11 mouse cellular contexts compared by ENCODE assay signal in genomic region chr11:75560530-75561409, GRCm38 (mm10). TPM values are rescaled to one million over a fixed set of nuclear protein-coding genes. Genes with fewer than 3 reads are reported as not detected.
DNase-seq lines count a peak whose midpoint lies in the region; ATAC-seq and TF ChIP-seq lines count a peak whose summit lies in the region.
"Had no signal": no experiment of that assay in that cellular context is flagged by ENCODE, and none has a peak within 500 bp of the region (broad histone marks: within the 10 kb centered on the region; RNA-seq: fewer than 3 reads in every experiment).

No protein-coding gene starts in this region.

- WGBS in liver, postnatal 0 days (ENCODE audit: insufficient replicate concordance), result 59% methylated on average over 14 of the region's 14 CpGs
- 74% methylated on average over 14 of the region's 14 CpGs for WGBS in liver, embryonic 12.5 days (ENCODE audit: insufficient replicate concordance)
- WGBS in macrophage (ENCODE audit: missing documents), result 79% methylated on average over 13 of the region's 14 CpGs

- no peaks in the 10 kb centered on the region for H3K9me3 ChIP-seq in liver, postnatal 0 days (ENCODE audit: low read length)
- peaks cover 4% of the 10 kb centered on the region; the same call in 1 of the 2 replicates for H3K9me3 ChIP-seq in liver, embryonic 12.5 days (replicated peaks)

- peak overlapping the region; percentile 55 for H3K27ac ChIP-seq in liver, postnatal 0 days (ENCODE audit: low read depth)
- no peak overlapping the region for H3K27ac ChIP-seq in liver, embryonic 12.5 days
- H3K27ac ChIP-seq in macrophage, result peak overlapping the region; percentile 33

- no peak overlapping the region for H3K4me2 ChIP-seq in liver, postnatal 0 days (ENCODE audit: low read depth, low read length)
- no peak overlapping the region for H3K4me2 ChIP-seq in liver, embryonic 12.5 days

- no peak overlapping the region for H3K4me3 ChIP-seq in liver, postnatal 0 days (ENCODE audit: low read depth, low read length)
- no peak overlapping the region for H3K4me3 ChIP-seq in liver, embryonic 12.5 days
- H3K4me3 ChIP-seq in macrophage (ENCODE audit: inconsistent target), result no peak overlapping the region

- peaks cover 67% of the 10 kb centered on the region for H3K79me2 ChIP-seq in macrophage (ENCODE audit: inconsistent target)

- no peak for TF ChIP-seq EP300 in liver, postnatal 0 days (IDR thresholded peaks at IDR 0.05; ENCODE audit: low read depth)

- H3K4me1 ChIP-seq in liver, postnatal 0 days (ENCODE audit: insufficient read depth), result peaks cover 9% of the 10 kb centered on the region
- H3K4me1 ChIP-seq in liver, embryonic 12.5 days, result peaks cover 31% of the 10 kb centered on the region

- no peak for TF ChIP-seq CTCF in liver, postnatal 0 days (IDR thresholded peaks at IDR 0.05; ENCODE audit: low read depth)

- DNase-seq in cerebellum, adult 11 months, result peak; percentile 19
- no peak for DNase-seq in cerebellum, postnatal 14 days
- DNase-seq in liver, postnatal 0 days, result peak; percentile 54
- peak; percentile 88 for DNase-seq in thymus, postnatal 25 days
- DNase-seq in urinary bladder, postnatal 14 days (ENCODE audit: low spot score), result no peak
- DNase-seq in urinary bladder, adult 2 months (ENCODE audit: low spot score), result no peak
- DNase-seq: kidney, postnatal 25 days; lung, postnatal 4 days; right cerebral cortex, postnatal 14 days had no signal

- ATAC-seq in liver, postnatal 0 days, result peak; percentile 48
- no peak for ATAC-seq in liver, embryonic 12.5 days

- H3K27me3 ChIP-seq in liver, postnatal 0 days (ENCODE audit: insufficient read depth, low read length), result no peaks in the 10 kb centered on the region
- H3K27me3 ChIP-seq in liver, embryonic 12.5 days (replicated peaks), result no peaks in the 10 kb centered on the region

- no peak overlapping the region for H3K9ac ChIP-seq in liver, postnatal 0 days (replicated peaks)
- no peak overlapping the region for H3K9ac ChIP-seq in liver, embryonic 12.5 days

- 0 out of 2 replicates have a peak, but pooled peaks cover 9% of the 10 kb centered on the region for H3K36me3 ChIP-seq in liver, postnatal 0 days (replicated peaks; ENCODE audit: insufficient read depth, low read length)
- H3K36me3 ChIP-seq in liver, embryonic 12.5 days, result peaks cover 13% of the 10 kb centered on the region; the same call in 1 of the 2 replicates
- peaks cover 70% of the 10 kb centered on the region for H3K36me3 ChIP-seq in macrophage (ENCODE audit: inconsistent target)

RNA-seq across cellular contexts. Expression of gene Pitpna, which starts 27.1 kb away (rescaled TPM):
- 30.1 and 36.7 TPM in 2 replicates for polyA plus RNA-seq in liver, postnatal 0 days (2015; fragmentation: Nextera tagmentation; extraction: Ambion mirVana)
- 65.7 and 69.3 TPM in 2 replicates for polyA plus RNA-seq in liver, embryonic 12.5 days (2016; fragmentation: Nextera tagmentation; extraction: Ambion mirVana)
- total RNA-seq in macrophage (2018; cell fraction: chromatin; rRNA removed), result 100 to 1,000 TPM in 25 of 26 experiments, 10 to 100 TPM in 1; 81.1 to 352 (median 282) TPM
- 100 to 1,000 TPM; 242 to 357 (median 310) TPM for total RNA-seq in macrophage (2018; cell fraction: cytosol; rRNA removed)
- total RNA-seq in macrophage (2018; cell fraction: nucleus; rRNA removed), result 100 to 1,000 TPM in 25 of 26 experiments, 10 to 100 TPM in 1; 98.7 to 332 (median 234) TPM
- polyA plus RNA-seq in macrophage (2018), result 282 to 582 TPM (median 340 TPM) in 3 replicates
- 148 and 178 TPM in 2 replicates for polyA plus RNA-seq in urinary bladder, adult 2 months (2012; rRNA removed)

RNA-seq across cellular contexts. Expression of gene Slc43a2, which starts 29.3 kb away (rescaled TPM):
- polyA plus RNA-seq in liver, postnatal 0 days (2015; fragmentation: Nextera tagmentation; extraction: Ambion mirVana), result 5.9 and 7.2 TPM in 2 replicates
- 5.9 and 6.3 TPM in 2 replicates for polyA plus RNA-seq in liver, embryonic 12.5 days (2016; fragmentation: Nextera tagmentation; extraction: Ambion mirVana)
- 1,000 to 10,000 TPM in 1 of 26 experiments, 100 to 1,000 TPM in 23, 10 to 100 TPM in 2; 27.0 to 1,006 (median 669) TPM for total RNA-seq in macrophage (2018; cell fraction: chromatin; rRNA removed)
- total RNA-seq in macrophage (2018; cell fraction: cytosol; rRNA removed), result 100 to 1,000 TPM; 216 to 691 (median 376) TPM
- 1,000 to 10,000 TPM in 2 of 26 experiments, 100 to 1,000 TPM in 24; 102 to 1,167 (median 672) TPM for total RNA-seq in macrophage (2018; cell fraction: nucleus; rRNA removed)
- 250 to 450 TPM (median 359 TPM) in 3 replicates for polyA plus RNA-seq in macrophage (2018)
- 11.3 and 12.5 TPM in 2 replicates for polyA plus RNA-seq in urinary bladder, adult 2 months (2012; rRNA removed)

RNA-seq across cellular contexts. Expression of gene Scarf1, which starts 47.4 kb away (rescaled TPM):
- 3.1 TPM in 2 replicates for polyA plus RNA-seq in liver, postnatal 0 days (2015; fragmentation: Nextera tagmentation; extraction: Ambion mirVana)
- 5.2 TPM in 2 replicates for polyA plus RNA-seq in liver, embryonic 12.5 days (2016; fragmentation: Nextera tagmentation; extraction: Ambion mirVana)
- 10 to 100 TPM; 12.1 to 48.5 (median 29.0) TPM for total RNA-seq in macrophage (2018; cell fraction: chromatin; rRNA removed)
- total RNA-seq in macrophage (2018; cell fraction: cytosol; rRNA removed), result 10 to 100 TPM in 24 of 26 experiments, 1 to 10 TPM in 2; 8.5 to 34.5 (median 14.6) TPM
- 10 to 100 TPM; 17.7 to 87.3 (median 37.1) TPM for total RNA-seq in macrophage (2018; cell fraction: nucleus; rRNA removed)
- polyA plus RNA-seq in macrophage (2018), result 8.6 to 19.0 TPM (median 16.2 TPM) in 3 replicates
- polyA plus RNA-seq in urinary bladder, adult 2 months (2012; rRNA removed), result 4.9 and 6.4 TPM in 2 replicates

RNA-seq across cellular contexts. Expression of gene Rilp, which starts 50.9 kb away (rescaled TPM):
- polyA plus RNA-seq in liver, postnatal 0 days (2015; fragmentation: Nextera tagmentation; extraction: Ambion mirVana), result 13.2 and 13.4 TPM in 2 replicates
- 0.89 and 1.2 TPM in 2 replicates for polyA plus RNA-seq in liver, embryonic 12.5 days (2016; fragmentation: Nextera tagmentation; extraction: Ambion mirVana)
- total RNA-seq in macrophage (2018; cell fraction: chromatin; rRNA removed), result 10 to 100 TPM in 15 of 26 experiments, 1 to 10 TPM in 11; 3.7 to 22.4 (median 10.8) TPM
- total RNA-seq in macrophage (2018; cell fraction: cytosol; rRNA removed), result 1 to 10 TPM; 4.2 to 7.6 (median 6.1) TPM
- 10 to 100 TPM in 9 of 26 experiments, 1 to 10 TPM in 17; 3.4 to 18.3 (median 7.3) TPM for total RNA-seq in macrophage (2018; cell fraction: nucleus; rRNA removed)
- polyA plus RNA-seq in macrophage (2018), result 6.6 to 7.4 TPM (median 7.1 TPM) in 3 replicates
- 6.4 and 7.2 TPM in 2 replicates for polyA plus RNA-seq in urinary bladder, adult 2 months (2012; rRNA removed)

Comparison
In these comparisons a context has a peak if more than half of its experiments do, and no peak if none do; other contexts are left out.
1. DNase-seq: peak in cerebellum, adult 11 months (single experiment), liver, postnatal 0 days (single experiment) and thymus, postnatal 25 days (single experiment); none in cerebellum, postnatal 14 days (0 of 2), urinary bladder, postnatal 14 days (single experiment) and urinary bladder, adult 2 months (single experiment).
2. RNA of gene Slc43a2, which starts 29.3 kb away (polyA plus RNA-seq): 250 to 450 TPM in macrophage; 11.3 to 12.5 TPM in urinary bladder, adult 2 months, 5.9 to 7.2 TPM in liver, postnatal 0 days and 5.9 to 6.3 TPM in liver, embryonic 12.5 days; every median in the first group is over 10 times any median in the second.